Mouse (Mus musculus) G1E (cell line): ENCODE data around the gene Ncf1. TPM values are rescaled to one million over a fixed set of nuclear protein-coding genes. Genes with fewer than 3 reads are reported as not detected.

Source experiments
- ATAC-seq: 2 replicates; pipeline ENCODE4 v1.8.0; 2016; ENCODE audit warnings: mild to moderate bottlenecking; ENCODE audit not compliant: insufficient number of reproducible peaks, poor library complexity, low FRiP score, severe bottlenecking; ENCODE audit errors: extremely low read depth
- DNase-seq: peaks from one replicate; pipeline ENCODE4 v3.0.0; 2012; ENCODE audit warnings: low spot score
- H3K27me3 ChIP-seq: 2 replicates; pipeline ENCODE4 v1.6.1; 2012; ENCODE audit warnings: mild to moderate bottlenecking, low read length, inconsistent platforms; ENCODE audit not compliant: insufficient read depth
- H3K36me3 ChIP-seq: replicated peaks from 2 replicates; pipeline ENCODE3; 2012; ENCODE audit warnings: mild to moderate bottlenecking, inconsistent platforms
- H3K4me1 ChIP-seq: 2 replicates; pipeline ENCODE4 v1.6.1; 2012; ENCODE audit warnings: low read depth, low read length, inconsistent platforms, mixed read lengths; ENCODE audit not compliant: insufficient read depth
- H3K4me3 ChIP-seq: 2 replicates; pipeline ENCODE4 v1.5.1; 2012; ENCODE audit warnings: low read depth, mild to moderate bottlenecking, inconsistent platforms, low read length, moderate library complexity, mixed read lengths
- H3K9me3 ChIP-seq: replicated peaks from 2 replicates; pipeline ENCODE4 v1.6.1; 2012; ENCODE audit warnings: inconsistent platforms
- CTCF ChIP-seq: IDR thresholded peaks from 2 replicates; pipeline ENCODE4 v1.5.1; 2012; ENCODE audit warnings: low read depth, low read length, inconsistent platforms, mixed read lengths
- GATA1 ChIP-seq: IDR thresholded peaks from 2 replicates; pipeline ENCODE4 v1.6.1; 2012; ENCODE audit warnings: borderline replicate concordance, low read length, inconsistent platforms, mixed read lengths
- GATA2 ChIP-seq: IDR thresholded peaks from 2 replicates; pipeline ENCODE4 v1.6.1; 2012; ENCODE audit warnings: low read depth, low read length, inconsistent platforms, borderline replicate concordance
- POLR2AphosphoS5 ChIP-seq: IDR thresholded peaks from 2 replicates; pipeline ENCODE4 v1.6.1; 2012; ENCODE audit warnings: low read depth, low read length, inconsistent platforms; ENCODE audit not compliant: insufficient replicate concordance
- TAL1 ChIP-seq: conservative IDR thresholded peaks from 2 replicates; pipeline ENCODE4 v1.6.1; 2012; ENCODE audit warnings: low read depth, low read length, inconsistent platforms, mixed read lengths
- polyA plus RNA-seq: library from polyadenylated mRNA; stranded (reverse); fragments of >175 nt; gene quantifications from 2 replicates; pipeline ENCODE4 v1.2.3, GENCODE M21; 2012
- total RNA-seq, 2 experiments: library from RNA; stranded (forward) in 1 of 2; stranded (reverse) in 1 of 2; fragments of 200-1000 nt in 1 of 2; fragments of >200 nt in 1 of 2; fragmentation: Nextera tagmentation in 1 of 2; gene quantifications; 2 replicates each; pipeline ENCODE4 v1.2.3; 2014 to 2017

The Ncf1 gene
- total and polyA plus RNA-seq, 3 experiments, result 2.0 to 27.8 (median 20.7) TPM

GRCm38 (mm10) chr5:134217900-134218299 lies 11.5 kb downstream of the Ncf1 start:
- peaks cover 6% of the 10 kb centered on the region for H3K4me1 ChIP-seq
- DNase-seq (no peak), ATAC-seq (no peak)
- no peaks in the 10 kb centered on the region for H3K9me3 ChIP-seq
- peaks cover 5% of the 10 kb centered on the region for H3K36me3 ChIP-seq
- no peak overlapping the region for H3K4me3 ChIP-seq
- H3K27me3 ChIP-seq, result peaks cover 14% of the 10 kb centered on the region
- TF ChIP-seq GATA1 (no peak), GATA2 (no peak), POLR2AphosphoS5 (no peak)

DNA sequence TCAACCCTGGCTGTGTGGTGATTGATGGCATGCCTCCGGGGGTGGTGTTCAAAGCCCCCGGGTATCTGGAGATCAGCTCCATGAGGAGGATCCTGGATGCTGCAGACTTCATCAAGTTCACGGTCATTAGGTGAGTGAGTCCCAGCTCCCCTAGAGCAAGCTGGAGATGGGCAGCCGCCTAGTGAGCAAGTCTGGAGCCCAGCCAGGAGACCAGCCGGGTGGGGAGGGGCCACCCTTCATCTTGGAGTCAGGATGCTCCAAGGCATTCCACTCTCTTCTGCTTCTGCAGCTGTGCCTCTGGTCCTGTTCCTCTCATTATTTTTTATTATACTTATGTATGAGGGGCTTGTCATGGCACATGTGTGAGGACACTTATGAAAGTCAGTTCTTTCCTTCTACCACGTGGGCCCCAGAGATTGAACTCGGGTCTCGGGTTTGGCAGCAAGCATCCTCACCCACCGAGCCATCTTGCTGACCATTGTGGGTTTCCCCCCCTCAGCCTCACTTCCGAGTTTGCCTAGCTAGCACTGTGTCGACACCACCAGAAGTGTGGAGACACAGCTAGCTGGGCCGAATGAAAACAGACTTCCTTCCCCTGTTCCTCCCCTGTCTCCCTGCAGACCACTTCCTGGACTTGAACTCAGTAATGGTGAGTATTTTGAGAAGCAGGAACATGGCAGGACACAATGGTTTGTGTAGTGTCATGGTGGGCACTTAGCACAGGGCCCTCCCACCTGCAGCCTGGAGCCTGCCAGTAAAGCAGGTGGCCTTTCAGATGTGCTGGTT lies 15.2 kb downstream of the Ncf1 start:
- Histone ChIP-seq H3K4me3 (no peak overlapping the region), H3K9me3 (peaks cover under 1% of the 10 kb centered on the region; the same call in 1 of the 2 replicates), H3K27me3 (peaks cover under 1% of the 10 kb centered on the region; the same call in 1 of the 2 replicates), H3K36me3 (no peaks in the 10 kb centered on the region), H3K4me1 (peaks cover 6% of the 10 kb centered on the region)
- DNase-seq (no peak), ATAC-seq (no peak)
- no peak for TF ChIP-seq CTCF
- TF ChIP-seq GATA2, result no peak

DNA sequence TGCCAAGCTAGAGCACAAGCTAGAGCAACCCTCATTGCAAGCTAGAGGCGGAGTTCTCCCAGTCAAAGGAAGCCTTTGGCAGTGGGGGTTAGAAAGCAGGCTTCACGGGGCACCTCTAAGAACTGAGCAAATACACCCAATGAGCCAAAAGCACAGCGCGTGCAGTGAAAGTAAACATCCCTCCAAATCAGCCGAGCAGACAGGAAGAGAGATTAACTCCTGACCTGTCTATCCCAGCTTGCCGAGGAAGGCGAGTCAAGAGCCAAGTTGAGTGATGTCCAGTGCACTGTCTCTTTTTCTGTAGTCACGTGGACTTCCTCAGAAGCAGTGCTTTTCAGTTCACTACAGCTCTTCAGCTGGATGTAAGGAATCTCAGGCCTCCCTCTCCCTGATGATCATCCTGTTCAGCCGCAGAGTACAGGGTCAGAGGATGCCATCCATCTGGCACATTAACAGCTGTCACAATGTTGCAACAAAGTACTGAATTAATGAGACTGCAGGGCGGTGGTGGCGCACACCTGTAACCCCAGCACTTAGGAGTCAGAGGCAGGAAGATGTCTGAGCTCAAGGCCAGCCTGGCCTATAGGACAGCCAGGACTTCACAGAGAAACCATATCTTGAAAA lies 19.4 kb downstream of the Ncf1 start:
- no peaks in the 10 kb centered on the region for H3K27me3 ChIP-seq
- H3K4me1 ChIP-seq, result no peaks in the 10 kb centered on the region
- no peaks in the 10 kb centered on the region for H3K36me3 ChIP-seq
- H3K4me3 ChIP-seq, result no peak overlapping the region
- DNase-seq (no peak), ATAC-seq (no peak)
- no peak for TF ChIP-seq POLR2AphosphoS5
- TF ChIP-seq GATA2, result no peak
- TF ChIP-seq TAL1, result no peak
- no peak for TF ChIP-seq CTCF
- TF ChIP-seq GATA1, result no peak
- H3K9me3 ChIP-seq, result peaks cover 5% of the 10 kb centered on the region; the same call in 1 of the 2 replicates

GRCm38 (mm10) chr5:134206721-134207120 lies 22.7 kb downstream of the Ncf1 start:
- H3K9me3 ChIP-seq, result peaks cover 5% of the 10 kb centered on the region; the same call in 1 of the 2 replicates
- no peak for TF ChIP-seq CTCF
- no peak for TF ChIP-seq GATA1
- no peak for TF ChIP-seq GATA2
- no peak for TF ChIP-seq POLR2AphosphoS5
- no peak for TF ChIP-seq TAL1
- no peak for DNase-seq
- H3K4me1 ChIP-seq, result no peaks in the 10 kb centered on the region
- H3K4me3 ChIP-seq, result no peak overlapping the region
- peaks cover 10% of the 10 kb centered on the region for H3K36me3 ChIP-seq
- H3K27me3 ChIP-seq, result no peaks in the 10 kb centered on the region
- ATAC-seq, result no peak

- ATAC-seq, result no peak
- peaks cover 64% of the 10 kb centered on the region for H3K36me3 ChIP-seq
- H3K27me3 ChIP-seq, result no peaks in the 10 kb centered on the region
- H3K4me3 ChIP-seq, result no peak overlapping the region
- H3K9me3 ChIP-seq, result no peaks in the 10 kb centered on the region
- TF ChIP-seq POLR2AphosphoS5 (no peak), GATA1 (no peak), GATA2 (no peak), TAL1 (no peak), CTCF (no peak)
- no peaks in the 10 kb centered on the region for H3K4me1 ChIP-seq
- DNase-seq, result no peak
These were observed 35.8 kb downstream of the Ncf1 start for GRCm38 (mm10) chr5:134193664-134194063.

DNA sequence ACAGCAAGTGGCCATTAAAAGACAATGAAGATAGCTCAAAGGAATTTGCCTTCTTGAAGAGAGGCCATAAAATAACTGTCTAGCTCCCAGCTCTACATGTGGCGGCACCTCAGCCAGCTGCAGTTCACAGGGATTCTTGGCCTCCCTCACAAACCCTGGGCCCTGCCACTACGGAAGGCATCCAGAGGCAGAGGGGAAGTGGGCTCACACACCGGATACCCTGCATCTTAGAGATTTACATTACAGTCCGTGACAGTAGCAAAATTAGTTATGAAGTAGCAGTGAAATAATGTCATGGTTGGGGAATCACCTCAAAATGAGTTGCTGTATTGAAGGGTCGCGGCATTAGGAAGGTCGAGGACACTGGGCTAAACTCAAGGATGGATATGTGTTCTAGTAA lies 40.9 kb downstream of the Ncf1 start:
- TF ChIP-seq TAL1 (no peak), POLR2AphosphoS5 (no peak), GATA2 (no peak), GATA1 (no peak), CTCF (no peak)
- no peak overlapping the region for H3K4me3 ChIP-seq
- no peaks in the 10 kb centered on the region for H3K9me3 ChIP-seq
- ATAC-seq (no peak), DNase-seq (no peak)
- H3K4me1 ChIP-seq, result peaks cover 17% of the 10 kb centered on the region
- H3K36me3 ChIP-seq, result peaks cover 25% of the 10 kb centered on the region
- H3K27me3 ChIP-seq, result no peaks in the 10 kb centered on the region
